Mouse (Mus musculus) brain, embryonic 14.5 days (tissue): ENCODE data around the gene Dmwd. TPM values are rescaled to one million over a fixed set of nuclear protein-coding genes. Genes with fewer than 3 reads are reported as not detected.

ENCODE experiments used
- DNase-seq: peaks from one replicate; pipeline ENCODE4 v3.0.0-alpha.2; 2011; ENCODE audit warnings: low read depth
- CTCF ChIP-seq: fragments of 200-500 bp; IDR thresholded peaks from 2 replicates; pipeline ENCODE4 v1.5.1; 2012; ENCODE audit warnings: inconsistent platforms, mild to moderate bottlenecking, moderate library complexity, borderline replicate concordance; ENCODE audit not compliant: insufficient read depth, insufficient read length; ENCODE audit errors: extremely low read depth
- POLR2A ChIP-seq: fragments of 200-500 bp; IDR thresholded peaks from 2 replicates; pipeline ENCODE4 v1.6.1; 2012; ENCODE audit warnings: mild to moderate bottlenecking, inconsistent platforms, borderline replicate concordance; ENCODE audit not compliant: poor library complexity, insufficient read depth, insufficient read length, severe bottlenecking; ENCODE audit errors: extremely low read depth
- polyA plus RNA-seq: library from polyadenylated mRNA; depleted of rRNA; stranded (reverse); fragments of >200 nt; gene quantifications from 2 replicates; pipeline ENCODE4 v1.2.3, GENCODE M21; 2012

The Dmwd gene
- polyA plus RNA-seq, 1 experiment, result 178 TPM

DNA sequence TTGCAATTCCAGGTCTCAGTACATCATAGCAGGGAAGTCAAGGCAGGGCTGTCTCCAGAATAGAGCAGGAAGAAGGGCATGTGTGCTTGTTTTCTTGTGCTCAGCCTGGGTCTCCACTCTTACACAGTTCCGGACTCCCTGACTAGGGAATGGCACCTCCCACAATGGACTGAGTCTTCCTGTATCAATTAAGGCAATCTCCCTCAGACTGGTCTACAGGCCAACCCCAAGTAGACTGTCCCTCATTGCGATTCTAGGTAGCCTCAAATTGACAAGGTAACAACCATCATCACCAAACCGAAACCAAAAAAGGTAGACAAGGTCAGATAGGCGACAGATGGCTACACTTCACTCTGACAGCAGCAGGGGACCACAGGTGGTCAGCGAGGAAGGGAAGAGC lies 796 bp upstream of the Dmwd start:
- no peak for TF ChIP-seq POLR2A
- TF ChIP-seq CTCF, result no peak
- no peak for DNase-seq

DNA sequence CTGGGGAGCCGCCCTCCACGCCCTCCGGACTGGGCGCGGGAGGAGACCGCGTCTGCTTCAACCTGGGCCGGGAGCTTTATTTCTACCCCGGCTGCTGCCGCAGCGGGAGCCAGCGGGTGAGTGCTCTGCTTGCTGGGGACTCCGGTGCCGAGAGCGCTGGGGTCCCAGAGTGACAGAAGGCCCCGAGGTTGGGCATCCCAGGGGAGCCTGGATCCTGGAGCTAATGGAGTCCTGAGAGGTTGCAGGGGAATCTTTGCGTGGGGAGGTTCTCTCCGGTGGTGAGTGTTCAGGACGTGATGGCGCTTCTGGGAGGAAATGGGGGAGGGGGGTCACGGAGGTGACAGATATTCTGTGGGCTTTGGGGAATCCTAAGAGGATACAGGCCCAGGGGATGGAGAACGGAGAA lies 562 bp downstream of the Dmwd start:
- no peak for DNase-seq
- TF ChIP-seq CTCF, result no peak
- TF ChIP-seq POLR2A, result no peak

DNA sequence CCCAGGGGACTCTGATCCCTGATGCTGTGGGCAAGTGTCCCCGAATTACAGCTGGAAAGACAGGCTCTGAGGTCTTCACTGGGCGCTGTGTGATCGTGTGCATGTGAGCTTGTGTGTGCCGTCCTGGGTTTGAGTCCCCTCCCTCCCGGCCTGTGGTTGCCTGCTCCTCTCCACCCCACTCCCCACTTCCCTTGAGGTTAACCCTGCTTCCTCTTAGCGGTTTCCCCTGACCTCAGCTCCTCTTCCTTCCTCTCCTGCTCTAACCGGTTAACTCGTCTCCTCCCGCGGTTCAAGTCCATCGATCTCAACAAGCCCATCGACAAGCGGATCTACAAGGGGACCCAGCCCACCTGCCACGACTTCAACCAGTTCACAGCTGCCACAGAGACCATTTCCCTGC lies 1.7 kb downstream of the Dmwd start:
- DNase-seq, result no peak
- no peak for TF ChIP-seq CTCF
- TF ChIP-seq POLR2A, result no peak

DNA sequence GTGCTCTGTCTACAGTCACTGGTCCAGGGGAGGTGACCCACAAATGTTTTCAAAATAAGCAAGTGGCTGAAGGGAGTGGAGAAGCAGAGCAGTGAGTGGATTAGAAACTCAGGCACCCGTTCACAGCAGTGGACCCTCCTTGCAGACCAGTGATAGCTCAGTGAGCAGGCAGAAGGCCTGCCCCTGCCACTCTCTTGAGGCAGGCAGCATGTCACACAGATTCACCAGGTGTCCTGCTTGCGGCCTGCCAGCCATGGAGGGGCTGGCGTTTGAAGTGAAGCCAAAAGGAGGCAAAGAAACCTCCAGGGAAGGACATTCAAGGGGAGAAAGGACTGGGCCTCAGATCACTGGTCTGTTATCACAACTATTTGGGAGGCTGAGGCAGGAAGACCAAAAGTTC lies 2.7 kb downstream of the Dmwd start:
- no peak for TF ChIP-seq CTCF
- TF ChIP-seq POLR2A, result no peak
- no peak for DNase-seq

DNA sequence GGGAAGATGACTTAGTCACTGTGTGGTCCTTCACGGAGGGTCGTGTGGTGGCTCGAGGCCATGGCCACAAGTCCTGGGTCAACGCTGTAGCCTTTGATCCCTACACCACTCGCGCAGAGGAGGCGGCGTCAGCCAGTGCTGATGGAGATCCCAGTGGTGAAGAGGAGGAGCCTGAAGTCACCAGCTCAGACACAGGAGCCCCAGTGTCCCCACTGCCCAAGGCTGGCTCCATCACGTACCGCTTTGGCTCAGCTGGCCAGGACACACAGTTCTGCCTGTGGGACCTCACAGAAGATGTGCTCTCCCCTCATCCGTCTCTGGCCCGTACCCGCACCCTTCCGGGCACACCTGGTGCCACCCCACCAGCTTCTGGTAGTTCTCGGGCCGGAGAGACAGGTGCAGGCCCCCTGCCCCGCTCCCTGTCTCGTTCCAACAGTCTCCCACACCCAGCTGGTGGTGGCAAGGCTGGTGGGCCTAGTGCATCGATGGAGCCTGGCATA lies 4.5 kb downstream of the Dmwd start:
- no peak for TF ChIP-seq CTCF
- no peak for TF ChIP-seq POLR2A
- DNase-seq, result no peak

DNA sequence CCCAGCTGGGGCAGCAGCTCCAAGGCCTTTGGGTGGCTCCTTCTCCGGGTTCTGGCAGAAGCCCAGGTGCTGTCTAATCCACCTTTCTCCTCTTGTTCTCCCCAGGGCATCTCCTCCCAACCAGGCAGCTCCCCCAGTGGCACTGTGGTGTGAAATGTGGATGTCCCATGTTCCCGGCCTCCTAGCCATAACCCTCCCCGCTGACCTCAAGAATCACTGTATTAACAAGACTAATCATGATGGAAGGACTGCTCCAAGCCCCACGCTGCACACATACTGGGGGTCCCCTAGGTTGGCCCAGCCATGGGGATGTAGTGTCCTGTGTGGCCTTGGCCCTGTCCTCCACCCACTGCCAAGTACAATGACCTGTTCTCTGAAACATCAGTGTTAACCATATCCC lies 6.1 kb downstream of the Dmwd start:
- TF ChIP-seq CTCF, result no peak
- no peak for TF ChIP-seq POLR2A
- DNase-seq, result no peak

DNA sequence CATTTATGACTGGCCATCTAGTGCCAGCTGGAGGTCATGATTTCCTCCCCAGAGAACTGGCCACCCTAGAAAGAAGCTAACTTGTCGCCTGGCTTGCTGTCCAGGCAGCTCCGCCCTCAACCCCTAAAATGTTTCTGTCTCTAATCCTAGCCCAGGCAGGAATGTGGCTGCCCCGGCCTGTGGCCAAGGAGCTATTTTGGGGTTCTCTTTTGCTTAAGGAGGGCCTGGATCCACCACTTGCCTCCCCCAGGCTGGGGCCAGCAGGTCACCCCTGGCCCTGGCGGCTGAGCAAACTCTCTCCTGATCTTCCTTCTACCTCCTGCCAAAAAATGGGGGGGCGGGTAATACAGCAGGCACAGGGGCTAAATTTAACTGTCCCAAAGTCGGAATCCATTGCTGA lies 7.1 kb downstream of the Dmwd start:
- DNase-seq, result no peak
- TF ChIP-seq POLR2A, result no peak

DNA sequence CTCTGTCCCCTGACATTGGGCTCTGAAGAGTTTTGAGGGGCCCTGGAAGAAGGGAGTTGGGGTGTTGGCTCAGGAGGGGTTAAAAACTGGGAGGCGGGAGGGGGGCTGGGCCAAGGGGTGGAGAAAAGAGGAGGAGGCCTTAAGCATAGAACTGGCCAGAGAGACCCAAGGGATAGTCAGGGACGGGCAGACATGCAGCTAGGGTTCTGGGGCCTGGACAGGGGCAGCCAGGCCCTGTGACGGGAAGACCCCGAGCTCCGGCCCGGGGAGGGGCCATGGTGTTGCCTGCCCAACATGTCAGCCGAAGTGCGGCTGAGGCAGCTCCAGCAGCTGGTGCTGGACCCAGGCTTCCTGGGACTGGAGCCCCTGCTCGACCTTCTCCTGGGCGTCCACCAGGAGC lies 7.7 kb downstream of the Dmwd start, which contains the start of gene Dmpk:
TSS of gene Dmpk (plus strand) at position 149 of the 400 bp plus-strand sequence.
- DNase-seq, result no peak
- TF ChIP-seq CTCF (no peak), POLR2A (no peak)

DNA sequence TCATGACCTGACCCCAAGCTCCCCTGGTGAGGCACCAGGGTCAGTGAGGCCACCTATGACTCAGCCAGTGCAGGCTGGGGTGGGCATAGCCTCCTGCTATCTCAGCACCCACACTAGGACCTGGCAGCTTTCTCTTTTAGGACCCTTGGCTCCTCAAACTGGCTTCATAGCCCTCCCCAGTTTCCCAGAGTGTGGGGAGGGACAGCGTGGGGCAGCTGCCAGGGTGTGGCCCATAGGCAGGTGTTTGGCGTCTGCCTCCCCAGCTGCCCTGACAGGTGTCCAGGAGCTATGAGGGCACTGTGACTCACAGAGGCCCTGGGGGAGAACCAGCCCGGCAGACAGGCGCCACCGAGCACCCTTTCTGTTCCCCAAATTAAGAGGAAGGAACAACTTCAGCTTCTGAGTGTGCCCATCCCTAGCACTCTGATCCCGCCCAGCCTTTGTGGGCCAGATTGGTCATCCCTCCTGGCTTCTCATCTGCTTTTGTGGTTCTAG lies 8.3 kb downstream of the Dmwd start:
- TF ChIP-seq POLR2A, result no peak
- no peak for TF ChIP-seq CTCF
- DNase-seq, result no peak

DNA sequence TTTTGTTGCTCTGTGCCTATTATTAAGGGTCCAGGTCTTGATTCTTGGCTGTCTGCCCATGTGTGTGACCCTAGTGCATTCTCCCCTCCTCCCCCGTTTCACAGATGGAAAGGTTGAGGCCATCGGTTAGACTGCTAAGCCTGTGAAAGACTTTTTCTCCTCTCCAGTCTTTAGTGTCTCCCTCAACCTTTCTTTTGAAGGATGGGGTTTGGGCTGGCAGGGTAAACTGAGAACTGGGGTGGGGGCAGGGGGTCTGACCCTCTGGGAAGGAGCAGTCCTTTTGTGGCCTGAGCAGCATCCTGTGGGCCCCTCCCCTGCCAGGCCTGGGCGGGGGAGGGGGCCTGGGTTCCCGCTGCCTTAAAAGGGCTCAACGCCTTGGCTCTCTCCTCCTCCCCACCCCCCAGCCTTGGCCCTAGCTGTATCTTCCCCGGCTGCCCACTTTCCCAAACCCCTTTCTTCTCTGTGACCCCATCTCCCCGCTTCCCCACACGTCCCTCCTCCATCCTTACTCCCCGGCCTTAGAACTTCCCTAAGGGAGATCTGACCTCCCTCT lies 9.0 kb downstream of the Dmwd start:
- no peak for TF ChIP-seq CTCF
- TF ChIP-seq POLR2A, result no peak
- no peak for DNase-seq

DNA sequence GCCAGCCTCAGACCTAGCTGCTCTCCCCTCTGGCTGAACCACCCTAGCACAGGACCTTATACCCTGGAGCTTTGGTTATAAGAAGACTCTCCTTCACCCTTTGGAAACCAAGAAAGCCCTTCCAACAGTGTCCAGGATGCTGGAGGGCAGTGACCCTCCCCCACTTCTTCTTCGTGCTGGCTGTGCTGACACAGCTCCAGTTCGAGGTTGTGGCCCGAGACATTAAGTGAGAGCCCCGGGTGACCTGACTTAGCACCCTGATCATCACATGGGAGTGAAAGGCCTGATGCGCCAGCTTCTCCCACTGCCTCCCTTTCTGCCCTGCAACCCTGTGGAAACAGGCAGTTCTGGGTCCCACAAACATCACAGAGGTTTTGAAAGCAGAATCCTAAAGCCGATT lies 9.5 kb downstream of the Dmwd start:
- TF ChIP-seq POLR2A (no peak), CTCF (no peak)
- no peak for DNase-seq

DNA sequence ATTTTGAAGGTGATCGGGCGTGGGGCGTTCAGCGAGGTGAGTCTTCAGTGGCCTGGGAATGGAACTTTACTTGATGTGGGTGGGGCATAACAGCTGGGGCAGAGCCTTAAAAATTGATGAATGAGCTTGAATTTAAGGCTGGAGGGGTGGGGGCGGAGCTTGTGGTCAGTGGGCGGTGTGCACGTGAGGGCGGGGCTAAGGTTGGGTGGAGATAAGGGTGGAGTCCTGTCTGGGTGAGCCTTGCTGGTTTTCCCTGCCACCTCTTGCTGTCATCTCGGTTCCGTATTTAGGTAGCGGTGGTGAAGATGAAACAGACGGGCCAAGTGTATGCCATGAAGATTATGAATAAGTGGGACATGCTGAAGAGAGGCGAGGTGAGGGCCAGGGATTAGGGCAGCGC lies 10.0 kb downstream of the Dmwd start:
- TF ChIP-seq CTCF (no peak), POLR2A (no peak)
- peak; percentile 29 for DNase-seq

DNA sequence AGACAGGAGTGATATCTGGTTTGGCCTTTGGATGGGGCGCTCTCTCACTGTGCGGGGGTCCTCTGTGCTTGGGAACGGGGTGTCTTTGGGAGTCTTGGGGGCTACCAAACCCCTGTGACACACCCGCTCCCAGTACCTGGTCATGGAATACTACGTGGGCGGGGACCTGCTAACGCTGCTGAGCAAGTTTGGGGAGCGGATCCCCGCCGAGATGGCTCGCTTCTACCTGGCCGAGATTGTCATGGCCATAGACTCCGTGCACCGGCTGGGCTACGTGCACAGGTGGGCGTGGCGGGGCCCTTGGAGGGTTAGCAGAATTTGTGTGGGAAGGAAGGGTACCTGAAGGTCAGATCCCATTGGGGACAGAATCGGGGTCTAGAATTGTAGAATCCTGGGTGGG lies 10.7 kb downstream of the Dmwd start:
- TF ChIP-seq CTCF (no peak), POLR2A (no peak)
- DNase-seq, result no peak

DNA sequence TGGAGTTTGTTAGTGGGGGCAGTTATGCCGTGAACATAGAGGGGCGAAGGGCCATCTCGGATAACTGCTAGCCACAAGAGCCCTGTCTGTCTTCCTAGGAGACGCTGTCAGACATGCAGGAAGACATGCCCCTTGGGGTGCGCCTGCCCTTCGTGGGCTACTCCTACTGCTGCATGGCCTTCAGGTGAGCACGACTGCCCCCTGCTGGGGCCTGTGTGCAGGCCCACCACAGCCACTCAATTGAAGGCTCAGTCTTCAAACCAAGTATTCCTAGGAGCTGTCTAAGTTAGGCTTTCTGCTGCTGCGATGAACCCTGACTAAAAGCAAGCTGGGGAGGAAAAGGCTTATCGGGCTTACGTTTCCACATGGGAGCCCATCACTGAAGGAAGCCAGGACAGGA lies 12.8 kb downstream of the Dmwd start:
- TF ChIP-seq POLR2A, result no peak
- TF ChIP-seq CTCF, result peak; percentile 85
- DNase-seq, result peak; percentile 69
